Mouse (Mus musculus): ENCODE measurements around the gene Heatr6.

The Heatr6 gene

GRCm38 (mm10) chr11:83753581-83754181, at the start of gene Heatr6:
Gene Heatr6 (plus strand): TSS chr11:83753696.
- CTCF ChIA-PET: no interaction called here

- CTCF ChIA-PET: interaction anchor here (0.6 to 0.7 kb wide), 2 partner anchors 26 to 98 kb away, joined by 4 to 5 read pairs; no protein-coding TSS in a partner anchor
Observed at GRCm38 (mm10) chr11:83703705-83704104, 49.8 kb upstream of the Heatr6 start, which contains the start of gene Wfdc17. Gene Wfdc17 (plus strand): TSS chr11:83703991.

- CTCF ChIA-PET: interaction anchor here (0.6 kb wide), 1 partner anchor 17 kb away, joined by 7 read pairs; no protein-coding TSS in a partner anchor
Observed at GRCm38 (mm10) chr11:83708715-83709114, 44.8 kb upstream of the Heatr6 start, which contains the start of gene Wfdc18. Gene Wfdc18 (plus strand): TSS chr11:83709015.

- CTCF ChIA-PET: no interaction called here
Observed at GRCm38 (mm10) chr11:83709683-83710082, 43.8 kb upstream of the Heatr6 start.

GRCm38 (mm10) chr11:83712671-83713070, 40.8 kb upstream of the Heatr6 start:
- CTCF ChIA-PET: no interaction called here

- CTCF ChIA-PET: no interaction called here
Observed at GRCm38 (mm10) chr11:83713925-83714324, 39.6 kb upstream of the Heatr6 start.

GRCm38 (mm10) chr11:83717042-83717665, 36.3 kb upstream of the Heatr6 start:
- CTCF ChIA-PET: no interaction called here

GRCm38 (mm10) chr11:83720766-83721165, 32.7 kb upstream of the Heatr6 start:
- CTCF ChIA-PET: interaction anchor here (0.6 kb wide), 1 partner anchor 9 kb away, joined by 6 read pairs; no protein-coding TSS in a partner anchor

- CTCF ChIA-PET: interaction anchor here (0.5 to 1.4 kb wide), 5 partner anchors 8 to 178 kb away, joined by 3 to 13 read pairs (median 5); partner anchors contain the start of gene Wfdc17
Observed at GRCm38 (mm10) chr11:83728757-83729432, 24.6 kb upstream of the Heatr6 start.

- CTCF ChIA-PET: interaction anchor here (1.1 kb wide), 1 partner anchor 175 kb away, joined by 4 read pairs; no protein-coding TSS in a partner anchor
Observed at GRCm38 (mm10) chr11:83731116-83731515, 22.4 kb upstream of the Heatr6 start.

GRCm38 (mm10) chr11:83733071-83733640, 20.3 kb upstream of the Heatr6 start:
- CTCF ChIA-PET: interaction anchor here (1.2 kb wide), 1 partner anchor 93 kb away, joined by 3 read pairs; no protein-coding TSS in a partner anchor

- CTCF ChIA-PET: interaction anchor here (0.7 kb wide), 1 partner anchor 34 kb away, joined by 3 read pairs; no protein-coding TSS in a partner anchor
Observed at GRCm38 (mm10) chr11:83734215-83734614, 19.3 kb upstream of the Heatr6 start.

GRCm38 (mm10) chr11:83735881-83736280, 17.6 kb upstream of the Heatr6 start:
- CTCF ChIA-PET: no interaction called here

GRCm38 (mm10) chr11:83737109-83737558, 16.4 kb upstream of the Heatr6 start:
- CTCF ChIA-PET: interaction anchor here (0.6 kb wide), 1 partner anchor 1622 kb away, joined by 3 read pairs; no protein-coding TSS in a partner anchor

GRCm38 (mm10) chr11:83739241-83739640, 14.3 kb upstream of the Heatr6 start:
- CTCF ChIA-PET: interaction anchor here (0.8 kb wide), 1 partner anchor 369 kb away, joined by 3 read pairs; no protein-coding TSS in a partner anchor

- CTCF ChIA-PET: no interaction called here
Observed at GRCm38 (mm10) chr11:83740443-83740991, 13.0 kb upstream of the Heatr6 start.

GRCm38 (mm10) chr11:83741841-83742240, 11.7 kb upstream of the Heatr6 start:
- CTCF ChIA-PET: interaction anchor here (0.7 kb wide), 1 partner anchor 8 kb away, joined by 3 read pairs; no protein-coding TSS in a partner anchor

GRCm38 (mm10) chr11:83742731-83743355, 10.7 kb upstream of the Heatr6 start:
- CTCF ChIA-PET: interaction anchor here (0.6 kb wide), 1 partner anchor 14 kb away, joined by 3 read pairs; no protein-coding TSS in a partner anchor

- CTCF ChIA-PET: no interaction called here
Observed at GRCm38 (mm10) chr11:83743525-83743924, 10.0 kb upstream of the Heatr6 start.

- CTCF ChIA-PET: interaction anchor here (1.0 kb wide), 1 partner anchor 190 kb away, joined by 3 read pairs; no protein-coding TSS in a partner anchor
Observed at GRCm38 (mm10) chr11:83746152-83746551, 7.3 kb upstream of the Heatr6 start.

GRCm38 (mm10) chr11:83746681-83747080, 6.8 kb upstream of the Heatr6 start, which contains the start of gene Wfdc21:
Gene Wfdc21 (plus strand): TSS chr11:83746940.
- CTCF ChIA-PET: no interaction called here

All from spleen, embryonic (tissue).